Mouse (Mus musculus): ENCODE results near the gene Prkar1a. TPM values are rescaled to one million over a fixed set of nuclear protein-coding genes. Genes with fewer than 3 reads are reported as not detected.
A peak's percentile ranks its signal among the peaks of the same experiment; 100 is the strongest.
"Not testable (repeated sequence)": the region's sequence is repeated elsewhere in the genome, so short reads cannot be mapped to it uniquely, and the experiment has no call there.

Gene Prkar1a
- polyA plus RNA-seq, 1 experiment, result 64.2 TPM

- Histone ChIP-seq H3K27ac (ENCODE audit: control insufficient read depth, insufficient read depth, low read depth, low read length, poor library complexity) (peak overlapping the region; percentile 99), H3K4me3 (replicated peaks; ENCODE audit: control insufficient read depth, low read depth, low read length) (peak overlapping the region; percentile 97), H3K4me1 (ENCODE audit: control insufficient read depth, insufficient read depth, low read length) (peaks cover 6% of the 10 kb centered on the region)
- TF ChIP-seq POLR2A (IDR thresholded peaks at IDR 0.05; ENCODE audit: borderline replicate concordance, control insufficient read depth, low read depth, low read length), result 0 out of 2 replicates have a peak, but pooled peaks have one; percentile 17
- TF ChIP-seq CTCF (IDR thresholded peaks at IDR 0.05; ENCODE audit: control insufficient read depth, insufficient read depth, low read length), result no peak
- 0% methylated on average over 21 of the region's 21 CpGs for WGBS
These were observed 2.4 kb downstream of the Prkar1a start for GRCm38 (mm10) chr11:109651566-109652024.

- Histone ChIP-seq H3K4me3 (replicated peaks; ENCODE audit: control insufficient read depth, low read depth, low read length) (no peak overlapping the region), H3K4me1 (ENCODE audit: control insufficient read depth, insufficient read depth, low read length) (peaks cover 6% of the 10 kb centered on the region), H3K27ac (ENCODE audit: control insufficient read depth, insufficient read depth, low read depth, low read length, poor library complexity) (no peak overlapping the region)
- no peak for TF ChIP-seq CTCF (IDR thresholded peaks at IDR 0.05; ENCODE audit: control insufficient read depth, insufficient read depth, low read length)
- TF ChIP-seq POLR2A (IDR thresholded peaks at IDR 0.05; ENCODE audit: borderline replicate concordance, control insufficient read depth, low read depth, low read length), result no peak
- 55% methylated on average over 6 of the region's 6 CpGs for WGBS
These were observed 3.3 kb downstream of the Prkar1a start for GRCm38 (mm10) chr11:109652505-109652904.

GRCm38 (mm10) chr11:109653201-109653600, 4.0 kb downstream of the Prkar1a start:
- WGBS, result 52% methylated on average over 8 of the region's 8 CpGs
- peaks cover 6% of the 10 kb centered on the region for H3K4me1 ChIP-seq (ENCODE audit: control insufficient read depth, insufficient read depth, low read length)
- no peak overlapping the region for H3K4me3 ChIP-seq (replicated peaks; ENCODE audit: control insufficient read depth, low read depth, low read length)
- H3K27ac ChIP-seq (ENCODE audit: control insufficient read depth, insufficient read depth, low read depth, low read length, poor library complexity), result no peak overlapping the region
- no peak for TF ChIP-seq POLR2A (IDR thresholded peaks at IDR 0.05; ENCODE audit: borderline replicate concordance, control insufficient read depth, low read depth, low read length)
- TF ChIP-seq CTCF (IDR thresholded peaks at IDR 0.05; ENCODE audit: control insufficient read depth, insufficient read depth, low read length), result no peak

GRCm38 (mm10) chr11:109654581-109654980, 5.4 kb downstream of the Prkar1a start:
- no peak overlapping the region for H3K4me3 ChIP-seq (replicated peaks; ENCODE audit: control insufficient read depth, low read depth, low read length)
- peaks cover 2% of the 10 kb centered on the region for H3K4me1 ChIP-seq (ENCODE audit: control insufficient read depth, insufficient read depth, low read length)
- 78% methylated on average over 6 of the region's 6 CpGs for WGBS
- H3K27ac ChIP-seq (ENCODE audit: control insufficient read depth, insufficient read depth, low read depth, low read length, poor library complexity), result no peak overlapping the region
- TF ChIP-seq CTCF (IDR thresholded peaks at IDR 0.05; ENCODE audit: control insufficient read depth, insufficient read depth, low read length) (no peak), POLR2A (IDR thresholded peaks at IDR 0.05; ENCODE audit: borderline replicate concordance, control insufficient read depth, low read depth, low read length) (no peak)

- WGBS, result 67% methylated on average over 7 of the region's 7 CpGs
- Histone ChIP-seq H3K4me3 (replicated peaks; ENCODE audit: control insufficient read depth, low read depth, low read length) (no peak overlapping the region), H3K27ac (ENCODE audit: control insufficient read depth, insufficient read depth, low read depth, low read length, poor library complexity) (no peak overlapping the region), H3K4me1 (ENCODE audit: control insufficient read depth, insufficient read depth, low read length) (peaks cover 2% of the 10 kb centered on the region)
- TF ChIP-seq POLR2A (IDR thresholded peaks at IDR 0.05; ENCODE audit: borderline replicate concordance, control insufficient read depth, low read depth, low read length) (no peak), CTCF (IDR thresholded peaks at IDR 0.05; ENCODE audit: control insufficient read depth, insufficient read depth, low read length) (no peak)
These were observed 7.0 kb downstream of the Prkar1a start for GRCm38 (mm10) chr11:109656232-109656631.

- H3K4me3 ChIP-seq (replicated peaks; ENCODE audit: control insufficient read depth, low read depth, low read length); H3K4me1 ChIP-seq (ENCODE audit: control insufficient read depth, insufficient read depth, low read length); H3K27ac ChIP-seq (ENCODE audit: control insufficient read depth, insufficient read depth, low read depth, low read length, poor library complexity): not testable (repeated sequence)
- WGBS, result 92% methylated on average over 8 of the region's 8 CpGs
These were observed 11.3 kb downstream of the Prkar1a start for GRCm38 (mm10) chr11:109660526-109660925.

GRCm38 (mm10) chr11:109664293-109664692, 15.1 kb downstream of the Prkar1a start:
- 91% methylated on average over 13 of the region's 13 CpGs for WGBS
- TF ChIP-seq POLR2A (IDR thresholded peaks at IDR 0.05; ENCODE audit: borderline replicate concordance, control insufficient read depth, low read depth, low read length), result no peak
- TF ChIP-seq CTCF (IDR thresholded peaks at IDR 0.05; ENCODE audit: control insufficient read depth, insufficient read depth, low read length), result no peak
- Histone ChIP-seq H3K4me1 (ENCODE audit: control insufficient read depth, insufficient read depth, low read length) (no peaks in the 10 kb centered on the region), H3K4me3 (replicated peaks; ENCODE audit: control insufficient read depth, low read depth, low read length) (no peak overlapping the region), H3K27ac (ENCODE audit: control insufficient read depth, insufficient read depth, low read depth, low read length, poor library complexity) (no peak overlapping the region)

- TF ChIP-seq POLR2A (IDR thresholded peaks at IDR 0.05; ENCODE audit: borderline replicate concordance, control insufficient read depth, low read depth, low read length) (no peak), CTCF (IDR thresholded peaks at IDR 0.05; ENCODE audit: control insufficient read depth, insufficient read depth, low read length) (no peak)
- 85% methylated on average over 6 of the region's 6 CpGs for WGBS
- H3K27ac ChIP-seq (ENCODE audit: control insufficient read depth, insufficient read depth, low read depth, low read length, poor library complexity), result no peak overlapping the region
- H3K4me1 ChIP-seq (ENCODE audit: control insufficient read depth, insufficient read depth, low read length), result no peaks in the 10 kb centered on the region
- H3K4me3 ChIP-seq (replicated peaks; ENCODE audit: control insufficient read depth, low read depth, low read length), result no peak overlapping the region
These were observed 16.2 kb downstream of the Prkar1a start for GRCm38 (mm10) chr11:109665424-109665823.

GRCm38 (mm10) chr11:109666411-109666810, 17.2 kb downstream of the Prkar1a start:
- Histone ChIP-seq H3K4me1 (ENCODE audit: control insufficient read depth, insufficient read depth, low read length) (no peaks in the 10 kb centered on the region; the same call in 1 of the 2 replicates), H3K4me3 (replicated peaks; ENCODE audit: control insufficient read depth, low read depth, low read length) (no peak overlapping the region), H3K27ac (ENCODE audit: control insufficient read depth, insufficient read depth, low read depth, low read length, poor library complexity) (no peak overlapping the region)
- TF ChIP-seq POLR2A (IDR thresholded peaks at IDR 0.05; ENCODE audit: borderline replicate concordance, control insufficient read depth, low read depth, low read length) (no peak), CTCF (IDR thresholded peaks at IDR 0.05; ENCODE audit: control insufficient read depth, insufficient read depth, low read length) (no peak)
- WGBS, result 88% methylated on average over 13 of the region's 13 CpGs

Data from bone marrow, adult 2 months (tissue).